Mouse (Mus musculus) embryo, embryonic 11.5 days (tissue): Measurements from ENCODE around the gene Ubc.

Experiments used
- DNase-seq: peaks from one replicate; pipeline ENCODE4 v3.0.0-alpha.2; 2012; ENCODE audit warnings: low read depth, low spot score

The Ubc gene

GRCm38 (mm10) chr5:125348487-125348886 is 41.5 kb downstream of the Ubc start:
- no peak for DNase-seq

- DNase-seq: no peak
Observed at GRCm38 (mm10) chr5:125348067-125348466, 41.9 kb downstream of the Ubc start.

GRCm38 (mm10) chr5:125344296-125344695 is 45.7 kb downstream of the Ubc start:
- DNase-seq: no peak

GRCm38 (mm10) chr5:125341459-125342090 is 48.4 kb downstream of the Ubc start:
- DNase-seq: no peak

GRCm38 (mm10) chr5:125340547-125341262 is 49.3 kb downstream of the Ubc start, which contains the start of gene Scarb1:
Scarb1 (minus strand) TSS chr5:125341094.
- DNase-seq: peak; percentile 63

- no peak for DNase-seq
Observed at GRCm38 (mm10) chr5:125339851-125340531, 50.0 kb downstream of the Ubc start.

- no peak for DNase-seq
Observed at GRCm38 (mm10) chr5:125339108-125339751, 50.8 kb downstream of the Ubc start.

- DNase-seq: no peak
Observed at GRCm38 (mm10) chr5:125337526-125337925, 52.5 kb downstream of the Ubc start.

GRCm38 (mm10) chr5:125337012-125337411 is 53.0 kb downstream of the Ubc start:
- DNase-seq: no peak
